Mouse (Mus musculus) heart, postnatal 36 days (tissue): Measurements from ENCODE around the gene Pwwp2b. TPM values are rescaled to one million over a fixed set of nuclear protein-coding genes. Genes with fewer than 3 reads are reported as not detected.
A peak's percentile ranks its signal among the peaks of the same experiment; 100 is the strongest.

Experiments used
- DNase-seq, 2 experiments: peaks; one replicate each; pipeline ENCODE4 v3.0.0; 2021 to 2022
- intact Hi-C: fragments of 180-260 bp; cut with DNase I; formaldehyde crosslinking; loops from one replicate; pipeline ENCODE4 v1.15.1; 2025
- total RNA-seq, 2 experiments: library from RNA; stranded (reverse); gene quantifications; 2 replicates each; pipeline ENCODE4 v1.2.3; 2021

Gene Pwwp2b
- total RNA-seq: 1 to 10 TPM; 9.5 to 9.7 TPM

DNA sequence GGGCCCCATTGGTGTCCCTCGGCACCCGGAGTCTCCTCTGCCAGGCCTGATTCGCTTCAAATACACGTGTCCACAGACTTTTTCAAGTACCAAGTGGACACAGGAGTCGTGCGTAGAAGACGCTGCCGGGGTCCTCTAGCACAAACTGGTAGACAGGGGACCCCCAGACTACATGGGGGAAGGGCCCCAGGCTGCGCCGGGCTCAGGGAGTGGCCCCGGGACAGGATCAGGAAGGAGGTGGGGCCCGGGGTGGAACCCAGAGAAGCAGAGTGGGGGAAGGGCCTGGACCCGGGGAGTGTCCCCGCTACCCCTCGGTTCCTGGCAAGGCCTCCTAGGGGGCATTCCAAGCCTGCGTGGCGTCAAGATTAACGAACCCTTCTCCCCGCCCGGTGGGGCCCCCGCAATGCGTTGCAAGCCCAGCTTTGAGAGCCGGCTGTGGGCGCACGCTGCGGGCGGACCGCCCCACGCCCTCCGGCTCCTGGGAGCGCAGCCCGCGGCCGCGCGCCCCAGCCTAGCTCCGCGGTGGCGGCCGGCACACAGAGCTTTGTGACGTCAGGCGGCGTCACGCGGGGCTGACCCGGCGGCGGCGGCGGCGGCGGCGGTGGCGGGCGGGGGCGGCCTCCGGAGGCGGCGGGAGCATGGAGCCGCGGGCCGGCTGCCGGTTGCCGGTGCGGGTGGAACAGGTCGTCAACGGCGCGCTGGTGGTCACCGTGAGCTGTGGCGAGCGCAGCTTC, at the start of gene Pwwp2b:
TSS of gene Pwwp2b (plus strand) at position 602 of the 734 bp plus-strand sequence.
- DNase-seq: peak; percentile 89 to 92
- intact Hi-C loops: loop anchor here (2.0 to 5.0 kb wide), 3 partner anchors 25 to 224 kb away; partner anchors contain the start of gene Inpp5a

DNA sequence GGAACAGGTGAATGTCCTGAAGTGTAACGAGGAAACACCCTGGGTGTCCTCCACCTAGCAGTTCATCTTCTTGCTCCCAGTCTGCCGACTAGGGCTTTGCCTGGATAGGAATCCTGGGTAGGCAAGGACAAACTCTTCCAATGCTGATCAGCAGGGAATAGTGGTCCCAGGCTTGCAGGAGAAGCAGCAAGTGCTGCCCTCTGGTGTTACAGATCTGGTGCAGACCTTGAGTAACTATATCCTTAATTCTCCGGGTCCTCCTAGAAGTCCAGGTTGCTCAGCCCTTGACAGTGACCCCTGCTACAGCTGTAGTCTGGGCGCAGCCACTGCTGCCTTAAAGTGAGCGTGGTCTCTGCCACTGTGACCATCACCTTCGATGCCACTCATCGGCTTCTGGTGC, 48.2 kb upstream of the Pwwp2b start:
- peak; percentile 60 to 62 for DNase-seq
- intact Hi-C loops: loop anchor here (1.0 kb wide), 1 partner anchor 78 kb away; no protein-coding TSS in a partner anchor

DNA sequence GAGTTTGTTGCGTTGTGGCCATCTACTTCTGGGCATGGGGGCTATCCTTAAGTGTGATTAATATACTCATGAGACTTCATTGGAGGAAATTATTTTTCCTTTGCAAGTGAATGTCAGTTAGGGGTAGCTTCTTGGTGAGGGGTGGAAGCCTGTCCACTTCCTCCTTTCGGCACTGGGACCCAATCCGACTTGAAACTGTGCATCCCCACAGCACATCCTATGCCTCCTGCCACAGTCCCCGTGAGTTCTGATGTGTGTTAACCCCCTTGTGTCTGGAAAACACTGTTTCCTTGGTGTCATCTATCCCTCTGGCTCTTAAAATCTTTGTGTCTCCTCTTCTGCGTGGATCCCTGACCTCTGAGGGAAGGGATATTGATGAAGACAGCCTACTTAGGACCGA, 47.1 kb upstream of the Pwwp2b start:
- no peak for DNase-seq
- intact Hi-C loops: no loop called here

DNA sequence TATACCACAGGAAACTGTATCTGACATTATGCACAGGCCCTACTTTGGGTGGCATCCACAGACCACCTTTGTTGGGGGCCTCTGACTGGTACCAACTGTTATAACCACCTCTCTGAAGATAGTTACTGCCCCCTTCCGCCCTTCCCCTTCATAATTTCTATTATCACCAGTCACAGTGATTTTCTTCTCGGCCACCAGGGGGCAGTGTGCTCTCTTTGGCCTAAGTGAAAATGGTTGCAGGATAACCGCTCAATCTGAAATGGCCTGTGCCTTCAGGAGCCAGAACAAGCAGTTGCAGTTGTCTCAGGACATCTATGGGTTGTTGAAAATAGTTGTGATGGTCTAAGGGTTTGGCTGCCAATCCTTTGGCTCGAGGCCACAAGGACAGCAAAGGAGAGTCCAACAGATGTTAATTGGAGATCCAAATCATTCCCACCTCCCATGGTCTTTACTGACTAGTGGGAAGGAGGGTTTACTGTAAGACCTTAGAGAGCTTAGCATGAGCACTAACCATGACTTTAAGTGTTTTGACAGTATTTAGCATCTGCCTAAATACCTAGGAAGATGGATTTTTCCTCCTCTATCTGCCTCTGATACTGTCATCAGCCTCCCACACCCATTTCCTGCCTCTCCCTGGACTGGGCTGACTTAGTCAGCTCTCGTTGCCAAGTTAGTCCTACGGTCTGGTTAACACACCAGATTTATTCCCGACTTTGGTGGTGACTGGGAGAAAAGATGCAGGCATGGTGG, 40.1 kb upstream of the Pwwp2b start:
- peak in 1 of 2 experiments; percentile 58 for DNase-seq
- intact Hi-C loops: loop anchor here (1.0 kb wide), 2 partner anchors 25 to 91 kb away; no protein-coding TSS in a partner anchor

DNA sequence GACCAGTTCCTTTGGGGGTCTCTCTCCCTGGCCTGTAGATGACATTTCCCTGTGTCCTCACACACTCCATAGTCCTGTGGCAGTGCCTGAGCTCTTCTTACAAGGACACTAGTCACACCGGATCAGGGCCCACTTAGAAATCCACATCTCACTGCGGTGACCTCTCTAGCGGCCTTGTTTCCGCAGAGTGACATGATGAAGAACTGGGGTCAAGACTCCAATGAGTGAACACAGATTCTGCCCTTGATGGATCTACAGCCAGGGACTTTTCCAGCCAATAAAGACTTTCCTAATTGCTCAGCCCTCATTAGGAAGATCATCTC, 39.5 kb upstream of the Pwwp2b start:
- intact Hi-C loops: loop anchor here (1.0 kb wide), 2 partner anchors 25 to 91 kb away; no protein-coding TSS in a partner anchor
- DNase-seq: no peak

DNA sequence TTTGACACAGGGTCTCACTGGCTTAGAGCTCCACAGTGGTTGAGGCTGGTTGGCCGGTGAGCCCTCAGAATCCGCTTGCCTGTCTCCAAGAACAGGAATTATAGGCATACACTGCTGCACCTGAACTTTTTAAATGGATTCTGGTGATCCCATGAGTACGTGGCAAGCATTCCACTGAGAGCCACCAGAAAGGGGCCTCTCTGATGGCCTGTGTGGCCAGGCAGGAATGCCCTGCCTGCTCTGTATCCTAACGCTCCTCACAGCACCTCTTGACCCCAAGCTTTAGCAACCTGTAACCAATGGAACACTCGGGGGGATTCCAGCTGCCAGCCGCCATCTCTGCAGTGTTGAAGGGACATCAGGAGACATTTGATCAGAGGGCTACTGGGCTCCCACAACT, 36.5 kb upstream of the Pwwp2b start:
- intact Hi-C loops: no loop called here
- no peak for DNase-seq

DNA sequence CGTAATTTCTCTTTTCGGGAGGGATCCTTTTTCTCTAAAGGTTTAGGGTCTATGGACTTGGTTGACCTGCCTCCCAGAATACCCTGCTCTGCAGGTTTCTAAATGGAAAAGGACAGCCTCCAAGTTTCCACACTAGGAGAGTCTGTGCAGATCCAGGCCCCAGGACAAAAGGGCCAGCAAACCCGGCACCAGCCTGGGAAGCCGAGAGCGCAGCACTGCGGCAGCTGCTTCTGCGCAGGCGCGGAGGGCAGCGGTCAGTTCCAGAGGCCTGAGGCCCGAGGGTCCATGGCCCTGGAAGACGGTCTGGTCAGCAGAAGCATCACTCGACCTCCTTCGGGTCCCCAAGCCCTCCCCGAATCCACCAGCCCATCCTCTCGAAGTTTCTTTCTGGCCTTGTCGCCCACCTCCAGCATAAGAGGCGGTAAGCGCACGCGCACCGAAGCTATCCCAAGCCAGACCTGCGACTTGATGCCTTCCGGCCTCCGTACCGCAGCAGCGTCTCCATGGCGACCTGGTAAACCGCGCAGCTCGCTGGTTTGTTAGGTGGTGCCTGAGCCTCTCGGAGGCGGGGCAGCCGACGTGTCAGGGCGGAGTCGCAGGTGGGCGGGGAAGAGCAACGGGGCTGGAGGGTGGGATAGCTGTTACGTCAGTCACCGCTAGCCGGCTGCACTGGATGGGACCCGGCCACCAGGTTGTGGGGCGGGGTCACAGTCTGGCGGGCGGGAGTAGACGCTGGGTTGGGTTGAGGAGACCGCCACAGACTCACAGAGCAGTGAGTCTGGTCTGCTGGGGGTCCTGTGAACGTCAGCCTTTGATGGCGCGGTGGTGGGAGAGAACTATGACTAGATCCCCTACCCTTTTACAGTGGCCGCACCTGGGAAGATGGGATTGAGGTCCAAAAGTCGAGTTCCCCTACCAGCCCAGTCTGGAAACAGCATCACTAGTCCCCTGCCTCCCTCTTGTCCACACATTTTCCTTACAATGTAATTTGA, 35.2 kb upstream of the Pwwp2b start, which contains the start of the genes Lrrc27 and Stk32c:
TSS of gene Lrrc27 (plus strand) at position 235 of the 992 bp plus-strand sequence.
TSS of gene Stk32c (minus strand) at position 554 of the 992 bp plus-strand sequence.
- DNase-seq: peak; percentile 97
- intact Hi-C loops: no loop called here

DNA sequence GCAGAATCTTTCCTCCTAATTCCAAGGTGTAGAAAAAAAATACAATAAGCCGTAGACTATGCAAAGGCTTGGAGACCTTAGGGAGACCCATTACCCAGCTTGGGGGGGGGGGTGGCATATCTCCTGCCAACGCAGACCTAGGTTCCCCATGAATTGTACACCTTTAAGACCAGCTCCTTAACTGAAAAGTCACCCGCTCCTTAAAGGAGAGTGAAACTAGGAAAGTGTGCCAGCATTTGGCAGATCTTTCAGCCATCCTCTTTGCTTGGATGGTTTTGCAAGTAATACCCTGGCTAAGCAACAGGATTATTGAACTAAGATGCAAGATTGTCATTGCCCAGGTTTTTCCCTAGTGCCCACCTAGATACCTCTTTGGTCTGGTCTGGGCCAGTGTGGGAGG, 34.5 kb upstream of the Pwwp2b start:
- intact Hi-C loops: no loop called here
- DNase-seq: no peak

DNA sequence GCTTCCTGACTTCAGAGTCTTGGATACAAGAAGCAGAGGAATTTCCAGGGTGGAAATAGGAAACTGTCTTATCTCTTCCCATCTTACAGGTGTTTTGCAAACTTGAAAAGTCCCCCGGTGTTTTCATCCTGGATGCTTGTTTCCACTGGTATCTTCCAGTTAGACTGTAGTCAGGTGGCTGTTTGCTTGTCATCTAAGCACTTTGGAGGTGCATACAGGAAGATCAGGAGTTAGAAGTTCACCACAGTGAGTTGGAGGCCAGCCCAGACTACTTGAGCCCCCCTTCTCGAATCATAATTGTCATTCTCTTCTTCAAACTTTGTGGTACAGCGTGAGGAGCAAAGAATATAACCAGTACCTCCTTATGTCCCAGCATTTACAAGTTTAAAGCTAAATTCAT, 34.1 kb upstream of the Pwwp2b start:
- intact Hi-C loops: no loop called here
- no peak for DNase-seq

DNA sequence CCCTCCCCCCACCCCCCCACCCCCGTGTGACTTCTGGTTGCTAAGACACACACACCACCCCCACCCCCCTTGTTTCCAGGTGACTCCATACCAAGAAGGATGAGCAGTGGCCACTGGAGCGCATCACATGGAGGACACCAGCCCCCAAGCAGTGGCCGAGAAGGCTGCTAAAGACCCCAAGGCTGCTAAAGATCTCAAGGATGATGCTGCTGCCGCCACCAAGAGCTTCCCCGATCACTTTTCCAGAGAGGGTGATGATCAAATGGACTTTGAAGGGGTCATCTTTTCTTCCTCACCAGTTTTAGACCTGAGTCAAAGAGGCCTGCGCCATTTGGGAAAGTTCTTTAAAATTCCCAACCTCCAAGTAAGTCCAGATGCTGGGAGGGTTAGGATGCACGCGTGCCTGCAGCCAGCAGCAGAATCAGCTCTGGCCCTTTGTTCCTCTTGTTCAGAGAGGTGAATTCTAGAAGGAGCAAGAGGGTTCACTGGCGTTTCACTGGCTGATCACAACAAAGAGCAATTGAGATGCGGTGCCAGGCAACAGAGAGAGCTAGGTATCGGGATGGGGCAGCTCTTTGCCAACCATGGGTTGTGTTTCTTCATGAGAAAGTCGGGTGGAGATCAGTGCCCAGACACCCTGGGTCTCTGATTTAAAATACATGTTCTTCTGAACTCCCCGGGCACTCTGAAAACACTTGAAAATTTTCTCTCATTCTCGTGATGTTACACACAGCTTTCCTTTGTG, 33.5 kb upstream of the Pwwp2b start:
- DNase-seq: no peak
- intact Hi-C loops: no loop called here

DNA sequence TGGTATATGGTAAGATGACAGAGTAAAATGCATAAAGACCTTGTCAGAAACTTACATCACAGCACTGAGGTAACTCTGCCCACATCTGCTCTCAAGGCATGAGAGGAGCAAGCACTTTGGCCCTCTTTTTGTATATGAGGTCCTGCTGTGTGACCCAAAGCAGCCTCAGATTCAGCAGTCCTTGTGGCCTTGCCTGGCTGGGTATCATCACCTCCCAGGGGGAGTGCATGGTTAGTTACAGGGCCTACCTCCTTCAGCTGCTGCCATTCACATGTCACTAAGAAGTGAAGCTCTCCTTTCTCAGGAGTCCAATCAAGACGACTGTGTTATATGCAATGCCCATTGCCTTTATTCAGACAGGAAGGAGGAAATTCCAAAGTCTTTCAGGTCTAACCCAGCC, 32.8 kb upstream of the Pwwp2b start:
- no peak for DNase-seq
- intact Hi-C loops: no loop called here

DNA sequence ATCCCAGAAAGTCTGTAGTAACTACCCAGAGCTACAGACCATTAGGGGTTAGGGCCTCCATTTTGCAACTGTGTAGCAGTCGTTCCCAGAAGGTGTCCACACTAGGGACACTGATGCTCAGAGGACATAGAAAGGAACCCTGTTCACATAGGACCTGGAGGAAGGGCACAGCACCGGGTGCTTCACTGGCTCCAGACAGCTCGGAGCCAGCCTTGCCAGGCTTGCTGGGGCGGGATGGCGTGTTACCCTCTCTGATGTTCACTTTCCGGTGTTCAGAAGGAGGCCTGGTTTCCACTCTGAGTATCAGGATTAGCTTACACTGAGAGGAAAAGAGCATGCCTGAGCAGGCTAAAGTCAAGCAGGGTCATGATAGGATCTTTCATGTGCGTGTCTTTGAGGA, 32.3 kb upstream of the Pwwp2b start:
- no peak for DNase-seq
- intact Hi-C loops: no loop called here

DNA sequence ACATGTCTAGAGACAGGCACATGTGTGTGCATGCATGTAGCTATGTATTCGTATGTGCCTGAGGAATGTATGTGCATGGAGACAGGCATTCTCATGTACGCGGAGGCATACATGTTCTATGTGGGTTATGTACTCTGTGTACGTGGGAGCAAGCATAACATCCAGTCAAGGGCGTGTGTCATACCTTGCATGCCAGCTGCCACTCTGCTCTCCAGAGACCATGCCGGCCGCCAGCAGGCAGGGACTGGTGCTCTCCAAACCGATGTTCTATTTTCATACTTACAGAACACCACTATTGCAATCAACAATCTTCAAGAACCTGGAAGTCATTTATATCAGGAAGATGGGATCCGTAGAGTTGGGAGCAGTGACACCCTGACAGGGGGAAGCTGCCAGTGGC, 31.8 kb upstream of the Pwwp2b start:
- DNase-seq: no peak
- intact Hi-C loops: no loop called here

DNA sequence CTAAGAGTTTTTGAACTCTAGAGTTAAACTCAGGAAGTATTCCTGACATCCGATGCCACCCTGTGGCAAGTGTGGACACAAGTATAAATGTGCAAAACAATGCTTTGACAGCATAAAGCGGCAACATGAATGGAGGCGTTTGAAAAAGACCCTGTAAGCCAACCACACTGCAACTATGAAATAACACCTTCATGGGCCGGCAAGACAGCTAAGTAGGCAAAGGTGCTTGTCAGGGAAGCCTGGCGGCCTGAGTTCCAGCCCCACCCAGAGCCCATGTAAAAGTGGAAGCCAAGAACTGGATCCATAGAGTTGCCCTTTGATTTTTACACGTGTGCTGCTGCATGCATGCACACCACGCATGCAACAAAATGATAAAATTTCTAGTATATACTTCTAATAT, 31.2 kb upstream of the Pwwp2b start:
- intact Hi-C loops: no loop called here
- DNase-seq: no peak

DNA sequence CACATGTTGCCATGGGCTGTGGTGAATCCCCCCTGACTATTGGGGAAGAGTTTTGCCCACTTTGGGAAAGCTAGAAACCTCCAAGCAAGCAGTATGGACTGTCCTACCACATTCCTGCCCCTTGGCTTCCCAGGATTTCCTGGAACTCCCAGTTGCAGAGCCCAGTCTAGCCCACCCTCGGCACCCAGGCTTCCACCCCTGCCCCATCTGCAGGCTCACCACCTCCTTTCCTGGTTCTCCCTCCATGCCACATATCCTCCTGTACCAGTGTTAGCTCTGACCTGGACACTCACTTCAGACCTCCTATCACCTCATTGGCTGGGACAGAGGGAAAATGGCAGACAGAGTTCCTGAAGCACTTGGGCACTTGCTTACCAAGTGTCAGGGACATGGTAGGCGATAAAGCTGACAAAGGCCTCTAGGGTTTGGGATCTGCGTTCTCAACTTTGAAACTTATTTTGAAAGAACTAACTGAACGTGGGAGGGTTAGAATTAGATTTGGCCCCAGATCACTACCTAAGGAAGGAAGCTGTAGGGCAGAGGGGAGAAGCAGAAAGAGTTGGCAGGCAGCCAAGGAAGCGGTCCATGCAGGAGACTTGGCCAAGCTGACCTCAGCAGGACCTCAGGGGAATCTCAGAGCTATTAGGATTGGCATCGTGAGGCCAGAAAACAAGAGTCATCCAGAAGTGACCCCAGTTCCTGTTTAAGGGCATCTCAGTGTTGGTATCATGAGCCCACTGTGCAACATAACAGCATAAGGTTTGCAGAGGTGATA, 29.5 kb upstream of the Pwwp2b start:
- DNase-seq: peak in 1 of 2 experiments; percentile 47
- intact Hi-C loops: no loop called here

DNA sequence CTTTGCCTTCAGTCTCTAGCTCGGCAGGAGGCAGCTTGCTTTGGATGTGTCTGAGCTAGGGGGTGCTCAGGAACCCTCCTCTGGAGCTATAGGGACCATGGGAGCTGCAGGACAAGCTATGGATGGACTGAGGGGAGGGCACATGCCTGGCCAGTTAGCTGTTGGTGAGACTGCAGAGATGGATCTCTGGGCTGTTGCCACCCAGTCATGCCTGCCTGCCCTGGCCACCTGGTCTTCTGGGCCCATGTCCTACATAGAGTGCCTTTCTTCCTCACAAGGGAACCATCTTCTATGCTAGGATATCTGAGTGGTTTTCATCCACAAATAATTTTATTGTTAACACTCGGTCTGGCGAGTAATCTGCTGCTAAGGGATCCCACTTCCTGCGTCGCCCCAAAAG, 28.8 kb upstream of the Pwwp2b start:
- intact Hi-C loops: no loop called here
- DNase-seq: no peak

DNA sequence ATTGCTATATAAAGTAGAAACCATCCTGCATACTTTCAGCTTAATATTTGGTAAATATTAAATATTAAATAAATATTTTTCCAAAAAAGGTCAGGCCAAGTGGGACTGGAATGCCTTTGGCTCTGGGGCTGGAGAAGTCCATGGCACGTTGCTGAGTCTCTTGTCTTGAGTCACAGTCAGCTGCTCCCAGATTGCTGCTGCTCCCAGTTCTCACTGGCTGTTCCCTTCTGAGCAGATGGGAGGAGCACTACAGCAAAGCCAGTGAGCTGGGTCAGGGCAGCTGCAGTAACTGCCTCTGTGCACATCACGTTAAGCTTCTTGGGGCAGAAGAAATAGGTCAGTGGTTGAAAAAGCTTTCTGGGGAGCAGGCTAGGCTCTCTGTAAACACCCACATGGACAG, 28.0 kb upstream of the Pwwp2b start:
- DNase-seq: no peak
- intact Hi-C loops: no loop called here

DNA sequence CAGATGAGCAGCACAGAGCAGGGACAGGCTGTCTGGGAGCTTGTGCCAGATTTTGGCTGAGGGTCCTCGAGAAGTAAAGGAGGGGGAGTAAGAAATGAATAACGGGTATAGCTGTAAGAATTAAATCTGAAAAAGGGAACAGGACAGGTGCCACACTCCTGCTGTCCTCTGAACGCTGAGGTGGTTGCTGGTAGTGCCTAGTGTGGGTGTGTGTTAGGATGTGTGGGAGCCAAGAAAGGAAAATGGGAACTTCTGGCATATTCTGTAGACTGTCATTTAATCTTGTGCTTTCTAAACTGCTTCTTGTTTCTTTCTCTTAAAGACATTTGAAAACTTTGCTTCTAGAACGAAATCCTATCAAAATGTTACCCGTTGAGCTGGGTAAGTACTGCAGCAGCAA, 27.2 kb upstream of the Pwwp2b start:
- intact Hi-C loops: no loop called here
- DNase-seq: no peak

DNA sequence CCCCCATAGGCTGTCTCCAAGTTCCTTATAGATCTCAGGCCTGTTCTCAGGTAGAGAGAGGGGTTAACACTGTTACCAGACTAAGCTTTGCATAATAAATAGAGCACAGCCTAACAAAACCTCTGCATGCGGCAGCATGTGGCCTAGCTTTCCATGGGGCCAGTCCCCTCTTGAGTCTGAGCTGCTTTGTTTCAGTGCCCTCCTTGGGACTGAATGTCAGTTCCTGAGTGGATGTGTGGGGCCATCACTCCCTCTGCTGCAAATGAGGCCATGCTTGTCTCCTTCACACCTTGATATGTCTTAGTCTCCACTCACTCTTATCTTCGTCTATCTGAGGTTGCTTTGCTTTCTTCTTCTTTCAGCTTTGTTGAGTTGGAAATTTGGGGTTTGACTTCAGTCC, 26.4 kb upstream of the Pwwp2b start:
- no peak for DNase-seq
- intact Hi-C loops: no loop called here
